16 mouse cellular contexts compared by ENCODE assay signal in the genomic region with DNA sequence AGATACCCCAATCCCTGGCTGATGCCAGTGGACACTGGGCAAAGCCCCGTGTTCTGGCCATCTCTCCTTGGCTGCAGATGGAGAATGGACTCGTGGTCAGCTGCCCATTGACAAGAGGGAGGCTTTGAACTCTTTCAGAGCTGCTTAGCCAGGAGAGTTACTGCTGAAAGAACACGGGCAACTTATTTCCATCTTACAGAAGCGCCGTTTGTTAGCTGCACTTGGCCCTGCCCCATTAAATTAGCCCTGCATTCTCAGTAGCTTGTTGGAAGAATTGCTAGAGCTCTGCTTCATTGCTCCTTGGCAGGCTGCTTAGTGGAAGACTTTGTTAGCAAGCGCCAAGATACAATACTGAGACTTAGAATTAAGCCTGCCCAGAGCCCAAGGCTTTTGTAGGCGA.
DNase-seq lines count a peak whose midpoint lies in the region; ATAC-seq lines count a peak whose summit lies in the region.
"Had no signal": no experiment of that assay in that cellular context is flagged by ENCODE, and none has a peak within 500 bp of the region (broad histone marks: within the 10 kb centered on the region; RNA-seq: fewer than 3 reads in every experiment).

No protein-coding gene starts in this region.

- H3K36me3 ChIP-seq in embryonic facial prominence, embryonic 14.5 days (ENCODE audit: control insufficient read depth, insufficient read depth, low read length) = no peaks in the 10 kb centered on the region
- H3K36me3 ChIP-seq in embryonic facial prominence, embryonic 10.5 days (replicated peaks) = no peaks in the 10 kb centered on the region
- no peaks in the 10 kb centered on the region for H3K36me3 ChIP-seq in neural tube, embryonic 13.5 days
- H3K36me3 ChIP-seq: embryonic facial prominence, embryonic 12.5 days had no signal

- H3K4me3 ChIP-seq in embryonic facial prominence, embryonic 14.5 days (ENCODE audit: low read depth, low read length) = no peak overlapping the region
- no peak overlapping the region for H3K4me3 ChIP-seq in embryonic facial prominence, embryonic 10.5 days
- H3K4me3 ChIP-seq in neural tube, embryonic 13.5 days = no peak overlapping the region
- H3K4me3 ChIP-seq: embryonic facial prominence, embryonic 12.5 days had no signal

- WGBS in embryonic facial prominence, embryonic 14.5 days = 84% methylated on average over 7 of the region's 7 CpGs
- 82% methylated on average over 7 of the region's 7 CpGs for WGBS in embryonic facial prominence, embryonic 10.5 days
- 65% methylated on average over 7 of the region's 7 CpGs for WGBS in neural tube, embryonic 13.5 days

- DNase-seq in embryonic facial prominence, embryonic 14.5 days (ENCODE audit: low spot score) = peak; percentile 38
- no peak for DNase-seq in embryonic facial prominence, embryonic 10.5 days (ENCODE audit: low spot score)
- no peak for DNase-seq in neural tube, embryonic 10.5 days (ENCODE audit: extremely low spot score, low spot score)
- peak; percentile 49 to 76 for DNase-seq in layer of hippocampus, adult 8-10 months (ENCODE audit: low spot score in 2 of 2)
- DNase-seq in right cerebral cortex, postnatal 10 days (ENCODE audit: low spot score in 2 of 2) = peak; percentile 68 to 85
- DNase-seq in liver = no peak
- no peak for DNase-seq in thymus, postnatal 14 days
- DNase-seq: adrenal gland, adult 2 months; B cell, adult 2 months; cerebellum, adult 11 months; gastrocnemius, postnatal 36 days; kidney, adult 9 months; lung, embryonic 14.5 days; thymus, postnatal 36 days had no signal

- H3K27me3 ChIP-seq in embryonic facial prominence, embryonic 14.5 days (replicated peaks; ENCODE audit: control insufficient read depth, insufficient read depth, low read length) = no peaks in the 10 kb centered on the region
- no peaks in the 10 kb centered on the region for H3K27me3 ChIP-seq in embryonic facial prominence, embryonic 10.5 days (replicated peaks; ENCODE audit: low read depth, poor library complexity, severe bottlenecking)
- H3K27me3 ChIP-seq in neural tube, embryonic 13.5 days = no peaks in the 10 kb centered on the region
- H3K27me3 ChIP-seq: embryonic facial prominence, embryonic 12.5 days had no signal

- H3K9me3 ChIP-seq in embryonic facial prominence, embryonic 14.5 days (ENCODE audit: control insufficient read depth, low read length) = no peaks in the 10 kb centered on the region
- 0 out of 2 replicates have a peak, but pooled peaks cover 2% of the 10 kb centered on the region for H3K9me3 ChIP-seq in embryonic facial prominence, embryonic 10.5 days
- no peaks in the 10 kb centered on the region for H3K9me3 ChIP-seq in neural tube, embryonic 13.5 days
- H3K9me3 ChIP-seq: embryonic facial prominence, embryonic 12.5 days had no signal

- H3K27ac ChIP-seq in embryonic facial prominence, embryonic 14.5 days (replicated peaks; ENCODE audit: low read depth, low read length) = no peak overlapping the region
- no peak overlapping the region for H3K27ac ChIP-seq in embryonic facial prominence, embryonic 10.5 days (replicated peaks)
- H3K27ac ChIP-seq in neural tube, embryonic 13.5 days (replicated peaks) = no peak overlapping the region
- H3K27ac ChIP-seq: embryonic facial prominence, embryonic 12.5 days had no signal

- no peak for ATAC-seq in embryonic facial prominence, embryonic 14.5 days (ENCODE audit: low read depth)
- ATAC-seq in neural tube, embryonic 13.5 days (ENCODE audit: low read depth) = peak; percentile 47; the same call in 1 of the 2 replicates

- no peak overlapping the region for H3K4me2 ChIP-seq in embryonic facial prominence, embryonic 14.5 days (ENCODE audit: low read depth, low read length)
- no peak overlapping the region for H3K4me2 ChIP-seq in neural tube, embryonic 13.5 days
- H3K4me2 ChIP-seq: embryonic facial prominence, embryonic 12.5 days; lung, embryonic 14.5 days had no signal

- no peaks in the 10 kb centered on the region for H3K4me1 ChIP-seq in embryonic facial prominence, embryonic 14.5 days (ENCODE audit: control insufficient read depth, insufficient read depth, low read length)
- H3K4me1 ChIP-seq in embryonic facial prominence, embryonic 10.5 days = no peaks in the 10 kb centered on the region
- no peaks in the 10 kb centered on the region for H3K4me1 ChIP-seq in neural tube, embryonic 13.5 days (replicated peaks)
- H3K4me1 ChIP-seq: embryonic facial prominence, embryonic 12.5 days had no signal

- H3K9ac ChIP-seq in embryonic facial prominence, embryonic 14.5 days (ENCODE audit: low read depth, low read length) = no peak overlapping the region
- no peak overlapping the region for H3K9ac ChIP-seq in neural tube, embryonic 13.5 days
- H3K9ac ChIP-seq: embryonic facial prominence, embryonic 12.5 days; lung, embryonic 14.5 days had no signal

Comparison
In these comparisons a context has a peak if more than half of its experiments do, and no peak if none do; other contexts are left out.
1. DNase-seq: peak in embryonic facial prominence, embryonic 14.5 days (single experiment), layer of hippocampus, adult 8-10 months (2 of 2) and right cerebral cortex, postnatal 10 days (2 of 2); none in embryonic facial prominence, embryonic 10.5 days (single experiment), neural tube, embryonic 10.5 days (single experiment), liver (single experiment) and thymus, postnatal 14 days (single experiment).